Mouse (Mus musculus) ovary, postnatal 36 days (tissue): ENCODE results near the gene Ptch1.

Experiments used
- DNase-seq: peaks from one replicate; pipeline ENCODE4 v3.0.0; 2022; ENCODE audit warnings: low spot score, mixed read lengths

Gene Ptch1

GRCm38 (mm10) chr13:63573256-63573835, at the start of gene Ptch1:
Gene Ptch1 (minus strand): TSS chr13:63573598.
- DNase-seq = peak; percentile 41

- DNase-seq = no peak
Observed at GRCm38 (mm10) chr13:63621301-63621700, 47.9 kb upstream of the Ptch1 start.

GRCm38 (mm10) chr13:63613201-63613600, 39.8 kb upstream of the Ptch1 start:
- DNase-seq = no peak

GRCm38 (mm10) chr13:63609734-63610133, 36.3 kb upstream of the Ptch1 start:
- DNase-seq = no peak

- DNase-seq = no peak
Observed at GRCm38 (mm10) chr13:63597593-63597992, 24.2 kb upstream of the Ptch1 start.

- no peak for DNase-seq
Observed at GRCm38 (mm10) chr13:63595869-63596268, 22.5 kb upstream of the Ptch1 start.

- DNase-seq = no peak
Observed at GRCm38 (mm10) chr13:63593469-63594050, 20.2 kb upstream of the Ptch1 start.

GRCm38 (mm10) chr13:63592755-63593154, 19.4 kb upstream of the Ptch1 start:
- no peak for DNase-seq

GRCm38 (mm10) chr13:63574601-63575000, 1.2 kb upstream of the Ptch1 start:
- DNase-seq = no peak

GRCm38 (mm10) chr13:63572453-63573255, 744 bp downstream of the Ptch1 start:
- no peak for DNase-seq

GRCm38 (mm10) chr13:63572111-63572452, 1.3 kb downstream of the Ptch1 start:
- DNase-seq = no peak

GRCm38 (mm10) chr13:63570456-63570855, 2.9 kb downstream of the Ptch1 start:
- no peak for DNase-seq

GRCm38 (mm10) chr13:63569396-63569756, 4.0 kb downstream of the Ptch1 start:
- no peak for DNase-seq

- DNase-seq = no peak
Observed at GRCm38 (mm10) chr13:63568741-63569395, 4.5 kb downstream of the Ptch1 start.

GRCm38 (mm10) chr13:63568306-63568705, 5.1 kb downstream of the Ptch1 start:
- DNase-seq = no peak

GRCm38 (mm10) chr13:63567677-63568293, 5.6 kb downstream of the Ptch1 start:
- peak; percentile 92 for DNase-seq

- DNase-seq = peak; percentile 81
Observed at GRCm38 (mm10) chr13:63566018-63567015, 7.1 kb downstream of the Ptch1 start.

GRCm38 (mm10) chr13:63565320-63566017, 7.9 kb downstream of the Ptch1 start:
- DNase-seq = peak; percentile 57

- DNase-seq = peak; percentile 82
Observed at GRCm38 (mm10) chr13:63564626-63565319, 8.6 kb downstream of the Ptch1 start.
